25 mouse cellular contexts compared by ENCODE assay signal in genomic region chr14:10036685-10037215, GRCm38 (mm10).
"Had no signal": no experiment of that assay in that cellular context is flagged by ENCODE, and none has a peak within 500 bp of the region (broad histone marks: within the 10 kb centered on the region; RNA-seq: fewer than 3 reads in every experiment).

No protein-coding gene starts in this region.

- H3K27ac ChIP-seq: heart, embryonic 10.5 days; hindbrain, embryonic 13.5 days; hindbrain, embryonic 15.5 days; hindbrain, postnatal 0 days; kidney, embryonic 15.5 days; kidney, postnatal 0 days; limb, embryonic 13.5 days; limb, embryonic 15.5 days; liver, embryonic 12.5 days; liver, embryonic 14.5 days had no signal

- H3K4me1 ChIP-seq: heart, embryonic 10.5 days; heart, embryonic 12.5 days; hindbrain, embryonic 15.5 days; kidney, embryonic 15.5 days; limb, embryonic 13.5 days; limb, embryonic 15.5 days; liver, embryonic 12.5 days had no signal

- H3K9me3 ChIP-seq: heart, embryonic 10.5 days; heart, embryonic 12.5 days; hindbrain, embryonic 13.5 days; hindbrain, embryonic 15.5 days; kidney, embryonic 15.5 days; limb, embryonic 13.5 days; limb, embryonic 15.5 days; liver, embryonic 12.5 days had no signal

- DNase-seq: gastrocnemius, postnatal 14 days; gastrocnemius, postnatal 36 days; heart, adult 18-20 months; heart, postnatal 10 days; heart, postnatal 36 days; kidney, adult 11 months; kidney, adult 2 months; kidney, adult 9 months; kidney, postnatal 14 days; kidney, postnatal 36 days; layer of hippocampus, adult 9-11 months; layer of hippocampus, postnatal 36 days; left cerebral cortex, postnatal 4 days had no signal

- H3K9ac ChIP-seq: heart, embryonic 12.5 days; hindbrain, embryonic 13.5 days; hindbrain, embryonic 15.5 days; kidney, embryonic 15.5 days; limb, embryonic 13.5 days; limb, embryonic 15.5 days; liver, embryonic 12.5 days; liver, embryonic 14.5 days had no signal

- H3K4me3 ChIP-seq: heart, embryonic 10.5 days; heart, embryonic 12.5 days; hindbrain, embryonic 13.5 days; hindbrain, embryonic 15.5 days; kidney, embryonic 15.5 days; limb, embryonic 13.5 days; limb, embryonic 15.5 days; liver, embryonic 12.5 days had no signal

- H3K36me3 ChIP-seq: heart, embryonic 10.5 days; heart, embryonic 12.5 days; hindbrain, embryonic 13.5 days; hindbrain, embryonic 15.5 days; kidney, embryonic 15.5 days; limb, embryonic 13.5 days; limb, embryonic 15.5 days; liver, embryonic 12.5 days had no signal

- H3K4me2 ChIP-seq: heart, embryonic 12.5 days; hindbrain, embryonic 13.5 days; hindbrain, embryonic 15.5 days; kidney, embryonic 15.5 days; limb, embryonic 13.5 days; limb, embryonic 15.5 days; liver, embryonic 12.5 days had no signal

- ATAC-seq: hindbrain, postnatal 0 days; intestine, embryonic 16.5 days; liver, embryonic 12.5 days had no signal

- H3K27me3 ChIP-seq: heart, embryonic 12.5 days; hindbrain, embryonic 15.5 days; kidney, embryonic 15.5 days; limb, embryonic 13.5 days; limb, embryonic 15.5 days; liver, embryonic 12.5 days had no signal
